ENCODE assay signal across 9 mouse cellular contexts in genomic region chr3:54155639-54156315, GRCm38 (mm10). TPM values are rescaled to one million over a fixed set of nuclear protein-coding genes. Genes with fewer than 3 reads are reported as not detected.
DNase-seq lines count a peak whose midpoint lies in the region; ATAC-seq and TF ChIP-seq lines count a peak whose summit lies in the region.
"Had no signal": no experiment of that assay in that cellular context is flagged by ENCODE, and none has a peak within 500 bp of the region (broad histone marks: within the 10 kb centered on the region; RNA-seq: fewer than 3 reads in every experiment).

TSS of gene Trpc4 (plus strand) at chr3:54156035.

- no peaks in the 10 kb centered on the region for H3K36me3 ChIP-seq in midbrain, embryonic 12.5 days
- H3K36me3 ChIP-seq in thymus, adult 2 months (ENCODE audit: control insufficient read depth, insufficient read depth, low read length), result no peaks in the 10 kb centered on the region

- peaks cover 19% of the 10 kb centered on the region; the same call in 1 of the 2 replicates for H3K4me1 ChIP-seq in midbrain, embryonic 12.5 days
- no peaks in the 10 kb centered on the region for H3K4me1 ChIP-seq in thymus, adult 2 months (replicated peaks; ENCODE audit: control insufficient read depth, insufficient read depth, low read length)

- peaks cover 27% of the 10 kb centered on the region for H3K27me3 ChIP-seq in midbrain, embryonic 12.5 days
- no peaks in the 10 kb centered on the region; the same call in 1 of the 2 replicates for H3K27me3 ChIP-seq in thymus, adult 2 months (ENCODE audit: control insufficient read depth, insufficient read depth, low read length)

- peak within 1 kb of the TSS; percentile 100 for H3K4me2 ChIP-seq in midbrain, embryonic 12.5 days (replicated peaks)

- no peak for TF ChIP-seq CTCF in thymus, adult 2 months (IDR thresholded peaks at IDR 0.05; ENCODE audit: borderline replicate concordance, control insufficient read depth, extremely low read depth, insufficient read depth, low read length, poor library complexity)

- H3K9me3 ChIP-seq in midbrain, embryonic 12.5 days, result no peaks in the 10 kb centered on the region

- DNase-seq in embryo, embryonic 10 days (ENCODE audit: low spot score), result peak; percentile 30
- no peak for DNase-seq in embryo, embryonic 9.5 days (ENCODE audit: extremely low spot score)
- DNase-seq in urinary bladder, postnatal 14 days (ENCODE audit: low spot score), result peak; percentile 4
- no peak for DNase-seq in urinary bladder, postnatal 36 days (ENCODE audit: low spot score in 2 of 2)
- peak; percentile 35 to 54 for DNase-seq in layer of hippocampus, adult 8-10 months (ENCODE audit: low spot score in 2 of 2)
- DNase-seq in thymus, adult 2 months, result no peak
- DNase-seq in T-cell, adult 2 months (ENCODE audit: low spot score), result no peak

- peak within 1 kb of the TSS; percentile 57 for H3K4me3 ChIP-seq in midbrain, embryonic 12.5 days
- H3K4me3 ChIP-seq in thymus, adult 2 months (ENCODE audit: control insufficient read depth, insufficient read depth, low read length), result no peak within 1 kb of the TSS

- ATAC-seq in midbrain, embryonic 12.5 days (ENCODE audit: low FRiP score, low read depth), result peak; percentile 74

- peak within 1 kb of the TSS; percentile 53 for H3K9ac ChIP-seq in midbrain, embryonic 12.5 days (replicated peaks)

- TF ChIP-seq POLR2A in thymus, adult 2 months (IDR thresholded peaks at IDR 0.05; ENCODE audit: control insufficient read depth, extremely low read depth, insufficient read depth, low read length, poor library complexity), result no peak

- under 1% methylated on average over 36 of the region's 36 CpGs for WGBS in midbrain, embryonic 12.5 days
- 6% methylated on average over 36 of the region's 36 CpGs for WGBS in thymus, adult 2 months

- no peak within 1 kb of the TSS for H3K27ac ChIP-seq in midbrain, embryonic 12.5 days (replicated peaks)
- no peak within 1 kb of the TSS for H3K27ac ChIP-seq in thymus, adult 2 months (ENCODE audit: control insufficient read depth, insufficient read depth, low read length)

RNA-seq across cellular contexts. Expression of gene Trpc4, which starts in this region (rescaled TPM):
- total RNA-seq in layer of hippocampus, adult 8-10 months (2022), result 10 to 100 TPM; 57.6 to 65.6 (median 59.9) TPM
- polyA plus RNA-seq in midbrain, embryonic 12.5 days (2016; fragmentation: Nextera tagmentation; extraction: Ambion mirVana), result 1.7 and 2.4 TPM in 2 replicates
- polyA plus RNA-seq in thymus, adult 2 months (2012; rRNA removed), result not detected in 2 replicates
- total RNA-seq: common myeloid progenitor, adult 5-6 weeks had no signal

Comparison
In these comparisons a context has a peak if more than half of its experiments do, and no peak if none do; other contexts are left out.
1. DNase-seq: peak in embryo, embryonic 10 days (single experiment), urinary bladder, postnatal 14 days (single experiment) and layer of hippocampus, adult 8-10 months (2 of 2); none in embryo, embryonic 9.5 days (single experiment), urinary bladder, postnatal 36 days (0 of 2), thymus, adult 2 months (single experiment) and T-cell, adult 2 months (single experiment).